Mouse (Mus musculus) monocyte, adult 5-6 weeks (primary cell): Measurements from ENCODE around the gene Mtif3. TPM values are rescaled to one million over a fixed set of nuclear protein-coding genes. Genes with fewer than 3 reads are reported as not detected.
A peak's percentile ranks its signal among the peaks of the same experiment; 100 is the strongest.
"Not testable (repeated sequence)": the region's sequence is repeated elsewhere in the genome, so short reads cannot be mapped to it uniquely, and the experiment has no call there.

Experiments
- ATAC-seq: fragments of 153-309, 156-312 bp; replicated peaks from 2 replicates; pipeline ENCODE4 v1.8.0; 2017; ENCODE audit warnings: mild to moderate bottlenecking; ENCODE audit not compliant: low TSS enrichment, insufficient number of reproducible peaks, severe bottlenecking, poor library complexity, low FRiP score
- total RNA-seq: library from RNA; stranded (forward); fragments of 200-1000, 200-491, 200-594 nt; gene quantifications from 3 replicates; pipeline ENCODE4 v1.2.3, GENCODE M21; 2017

The Mtif3 gene
- total RNA-seq, 1 experiment from 2014 or later = 8.6 TPM

DNA sequence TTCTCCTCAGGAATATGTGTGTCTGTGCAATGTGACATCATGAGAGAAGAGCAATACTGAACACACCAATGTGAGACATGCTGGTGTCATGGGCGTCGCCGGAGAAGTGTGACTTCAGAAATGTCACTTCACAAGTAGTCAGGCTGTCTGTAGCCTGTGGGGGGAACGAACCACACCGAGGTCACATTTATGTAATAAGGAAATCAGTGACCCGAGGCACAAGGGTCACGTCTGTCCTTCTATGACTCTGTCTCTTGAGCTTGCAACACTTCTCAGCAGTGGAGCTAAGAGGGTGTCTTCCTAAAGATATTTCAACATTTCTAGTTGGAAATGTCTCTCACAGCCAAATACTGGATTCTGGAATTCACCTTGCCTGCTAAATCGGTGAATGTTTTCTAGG, 42.4 kb downstream of the Mtif3 start:
- ATAC-seq = 0 out of 2 replicates have a peak, but pooled peaks have one; percentile 17

DNA sequence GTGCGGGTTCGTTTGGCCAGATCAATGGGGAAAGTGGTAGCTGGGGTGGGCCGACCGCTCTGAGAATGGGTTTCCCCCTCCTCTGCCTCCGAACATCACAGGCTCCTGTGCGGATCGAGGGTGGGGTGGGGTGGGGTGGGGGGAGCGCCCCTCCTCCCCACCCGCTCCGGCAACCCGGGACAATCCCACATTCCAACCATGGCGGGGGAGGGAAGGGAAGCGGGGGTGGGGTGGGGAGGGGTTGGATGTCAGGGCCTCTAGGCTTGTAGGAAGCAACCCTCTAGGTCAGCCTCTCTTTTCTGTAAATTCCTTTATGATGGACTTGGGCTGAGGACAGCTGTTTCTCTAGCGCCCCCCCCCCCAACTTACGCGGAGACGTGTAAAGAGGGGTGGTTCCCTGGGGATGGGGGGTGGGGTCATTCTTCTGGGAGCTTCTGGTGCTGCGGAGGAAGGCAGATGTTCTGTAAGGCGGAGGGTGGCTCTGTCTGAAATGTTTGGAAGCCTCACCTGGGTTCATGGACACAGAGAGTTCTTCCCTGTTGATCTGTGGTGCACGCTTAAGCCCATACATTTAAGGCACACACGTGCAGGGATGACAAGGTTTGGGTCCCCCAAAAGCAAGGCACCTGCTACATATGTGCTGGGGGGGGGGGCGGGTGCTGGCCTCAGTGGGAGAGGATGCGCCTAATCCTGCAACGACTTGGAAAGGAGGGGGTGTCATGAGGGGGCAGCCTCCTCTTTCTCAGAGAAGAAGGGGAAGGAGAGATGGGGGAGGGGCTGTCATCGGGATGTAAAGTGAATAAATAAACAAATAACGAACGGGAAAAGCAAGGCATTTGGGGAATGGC, 43.1 kb downstream of the Mtif3 start:
- ATAC-seq = no peak

- ATAC-seq = no peak
Observed at GRCm38 (mm10) chr5:146919874-146920273, 43.7 kb downstream of the Mtif3 start.

DNA sequence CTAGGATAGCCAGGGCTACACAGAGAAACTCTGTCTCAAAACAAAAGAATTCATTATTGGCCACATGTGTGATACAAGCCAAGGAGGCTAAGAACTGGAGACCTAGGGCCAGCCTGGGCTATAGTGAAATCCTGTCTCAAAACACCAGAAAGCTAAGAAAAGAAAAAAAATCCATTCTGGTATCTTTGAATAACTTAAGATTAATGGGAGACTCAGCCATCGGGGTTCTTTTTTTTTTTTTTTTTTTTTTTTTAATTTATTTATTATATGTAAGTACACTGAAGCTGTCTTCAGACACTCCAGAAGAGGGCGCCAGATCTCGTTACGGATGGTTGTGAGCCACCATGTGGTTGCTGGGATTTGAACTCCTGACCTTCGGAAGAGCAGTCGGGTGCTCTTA, 46.2 kb downstream of the Mtif3 start:
- not testable (repeated sequence) for ATAC-seq

- no peak for ATAC-seq
Observed at GRCm38 (mm10) chr5:146916806-146917205, 46.8 kb downstream of the Mtif3 start.

DNA sequence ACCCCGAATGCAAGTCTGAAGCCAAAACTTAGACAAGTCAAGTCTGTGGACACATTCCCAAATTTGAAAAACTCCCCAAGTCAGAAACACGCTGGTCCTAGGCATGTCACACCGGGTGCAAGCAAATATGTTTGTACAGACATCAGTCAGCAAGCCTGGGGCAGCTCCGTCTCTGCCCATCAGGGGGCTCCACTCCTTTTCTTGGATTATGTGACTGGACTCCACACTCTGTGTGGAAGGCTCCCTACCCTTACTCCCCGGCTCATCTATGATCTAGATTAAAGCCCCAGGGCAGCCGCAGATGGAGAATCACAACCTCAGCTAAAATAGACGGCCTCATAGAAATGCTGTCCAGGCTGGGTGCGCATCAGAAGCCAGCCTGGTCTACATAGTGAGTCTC, 47.3 kb downstream of the Mtif3 start:
- ATAC-seq = no peak

- 0 out of 2 replicates have a peak, but pooled peaks have one; percentile 45 for ATAC-seq
Observed at GRCm38 (mm10) chr5:146914088-146914766, 49.4 kb downstream of the Mtif3 start.

DNA sequence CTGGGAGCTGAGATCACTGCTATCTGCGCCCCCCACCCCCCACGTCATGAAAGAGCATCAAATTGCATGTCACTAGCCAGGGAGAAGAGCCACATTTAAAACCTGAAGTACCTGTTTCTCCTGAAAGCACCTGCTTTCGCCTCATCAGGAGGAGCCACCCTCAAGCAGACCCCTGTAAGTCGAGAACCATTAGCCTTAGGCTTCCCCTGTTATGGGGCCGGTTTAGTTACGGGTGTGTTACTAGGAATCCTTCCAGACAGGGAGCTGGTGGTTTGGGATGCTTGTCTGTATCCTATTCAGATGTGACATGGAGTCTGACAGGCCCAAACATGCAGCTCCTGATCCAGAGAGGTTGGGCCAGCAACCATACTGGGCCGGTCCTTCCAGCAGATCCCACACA, 50.2 kb downstream of the Mtif3 start:
- ATAC-seq = no peak

- no peak for ATAC-seq
Observed at GRCm38 (mm10) chr5:146912206-146912605, 51.4 kb downstream of the Mtif3 start.

GRCm38 (mm10) chr5:146908629-146909028, 55.0 kb downstream of the Mtif3 start:
- no peak for ATAC-seq

DNA sequence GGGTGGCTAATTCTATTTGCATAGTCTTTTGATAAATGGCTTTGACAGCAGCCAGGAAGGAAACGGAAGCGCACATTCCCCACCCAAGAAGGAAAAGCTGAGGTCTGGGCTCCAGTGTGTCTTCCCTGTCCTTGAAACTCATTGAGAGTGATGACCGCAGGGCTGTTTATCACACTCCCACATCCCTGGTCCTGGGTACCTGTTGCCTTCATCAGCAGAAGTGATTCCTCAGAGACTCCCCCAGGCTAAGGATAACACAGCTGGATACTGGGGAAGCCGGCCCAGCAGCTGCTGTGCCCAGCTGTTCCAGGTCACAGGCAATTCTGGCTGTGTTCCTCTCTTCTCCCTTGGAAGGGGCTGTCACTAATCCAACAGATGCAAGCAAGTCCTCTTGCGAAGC, 56.1 kb downstream of the Mtif3 start:
- ATAC-seq = no peak

GRCm38 (mm10) chr5:146905486-146906172, 58.0 kb downstream of the Mtif3 start:
- peak; percentile 69 for ATAC-seq

DNA sequence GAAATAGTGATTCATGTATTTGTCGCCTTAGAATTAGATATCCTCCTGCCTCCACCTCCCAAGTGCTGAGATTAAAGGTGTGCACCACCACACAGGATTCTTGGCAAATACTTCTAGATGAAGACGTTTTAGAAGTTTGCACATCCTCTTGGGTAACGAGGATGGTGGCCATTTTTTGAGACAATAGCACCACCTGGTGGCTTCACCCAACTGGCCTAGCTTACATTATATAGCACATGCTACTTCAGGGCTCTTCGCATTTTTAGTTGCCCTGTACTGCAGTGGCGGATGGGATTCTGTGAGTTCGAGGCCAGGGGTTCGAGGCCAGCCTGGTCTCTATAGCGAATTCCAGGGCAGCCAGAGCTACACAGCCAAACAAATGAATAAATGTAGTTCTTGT, 59.2 kb downstream of the Mtif3 start:
- peak; percentile 61 for ATAC-seq

Other genes starting within 250 kb of the Mtif3 start
- 79.2 to 105 TPM (median 81.8 TPM) in 3 replicates for gene Usp12, start 168.8 kb downstream of the Mtif3 start, total RNA-seq
- gene Rpl21, start 130.9 kb downstream of the Mtif3 start, total RNA-seq = 1,238 to 1,537 TPM (median 1,512 TPM) in 3 replicates
- gene Rasl11a, start 118.7 kb downstream of the Mtif3 start, total RNA-seq = not detected in 3 replicates
- 86.3 to 99.1 TPM (median 88.2 TPM) in 3 replicates for gene Gtf3a, start 15.1 kb downstream of the Mtif3 start, total RNA-seq
- 2.7 to 9.6 TPM (median 2.9 TPM) in 3 replicates for gene Lnx2, start 112.8 kb upstream of the Mtif3 start, total RNA-seq
- 89.9 to 107 TPM (median 97.4 TPM) in 3 replicates for gene Polr1d, start 113.2 kb upstream of the Mtif3 start, total RNA-seq
- gene Gsx1, start 224.9 kb upstream of the Mtif3 start, total RNA-seq = not detected in 3 replicates